Mouse (Mus musculus) WW6 (cell line): ENCODE measurements around the gene Ehmt2.
"Not testable (repeated sequence)": the region's sequence is repeated elsewhere in the genome, so short reads cannot be mapped to it uniquely, and the experiment has no call there.

Experiments used
- DNase-seq: peaks from one replicate; pipeline ENCODE4 v3.0.0-alpha.2; 2013; ENCODE audit warnings: low read depth, low spot score

Gene Ehmt2

DNA sequence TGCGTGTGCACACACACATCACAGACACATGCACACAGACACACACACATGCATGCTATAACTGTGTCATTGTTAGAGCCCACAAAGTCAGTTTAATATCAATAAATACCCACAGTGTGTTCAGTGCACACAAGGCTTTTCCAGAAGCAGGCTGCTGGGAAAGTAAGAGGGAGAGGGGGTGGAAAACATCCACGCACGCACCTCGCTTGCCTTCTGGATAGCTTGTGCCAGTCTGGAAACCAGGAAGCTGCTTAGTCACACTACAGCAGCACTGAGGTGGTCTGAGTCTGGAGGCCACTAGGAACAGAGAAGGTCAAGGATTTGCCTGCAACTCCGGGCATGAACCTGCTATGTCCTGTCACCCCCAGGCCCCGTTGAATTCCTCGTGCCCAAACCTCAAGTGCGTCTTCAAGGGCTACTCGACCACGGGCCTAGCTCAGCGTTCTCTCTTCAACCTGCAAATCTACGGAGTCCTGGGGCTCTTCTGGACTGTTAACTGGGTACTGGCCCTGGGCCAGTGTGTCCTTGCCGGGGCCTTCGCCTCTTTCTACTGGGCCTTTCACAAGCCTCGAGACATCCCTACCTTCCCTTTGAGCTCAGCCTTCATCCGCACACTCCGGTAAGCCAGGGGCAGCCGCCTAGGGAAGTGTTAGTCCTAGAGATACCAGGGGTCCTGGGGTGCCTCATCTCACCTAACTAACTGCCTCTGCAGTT lies 29.2 kb downstream of the Ehmt2 start:
- no peak for DNase-seq

DNA sequence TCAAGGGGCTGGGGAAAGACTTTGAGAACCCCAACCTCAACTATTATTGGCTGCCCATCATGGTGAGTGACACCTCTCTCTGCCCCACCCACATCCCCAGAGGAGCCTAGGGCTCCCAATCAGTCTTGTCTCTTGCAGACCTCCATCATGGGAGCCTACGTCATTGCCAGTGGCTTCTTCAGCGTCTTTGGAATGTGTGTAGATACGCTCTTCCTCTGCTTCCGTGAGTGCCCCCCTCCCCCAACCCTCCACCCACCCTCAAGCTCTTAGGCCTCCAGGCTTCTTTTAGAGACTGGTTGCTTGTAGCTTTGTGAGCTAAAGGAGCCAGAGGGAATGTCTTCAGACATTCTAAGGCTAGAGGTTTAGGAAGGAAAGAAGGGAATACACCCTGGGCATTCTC lies 30.6 kb downstream of the Ehmt2 start:
- no peak for DNase-seq

DNA sequence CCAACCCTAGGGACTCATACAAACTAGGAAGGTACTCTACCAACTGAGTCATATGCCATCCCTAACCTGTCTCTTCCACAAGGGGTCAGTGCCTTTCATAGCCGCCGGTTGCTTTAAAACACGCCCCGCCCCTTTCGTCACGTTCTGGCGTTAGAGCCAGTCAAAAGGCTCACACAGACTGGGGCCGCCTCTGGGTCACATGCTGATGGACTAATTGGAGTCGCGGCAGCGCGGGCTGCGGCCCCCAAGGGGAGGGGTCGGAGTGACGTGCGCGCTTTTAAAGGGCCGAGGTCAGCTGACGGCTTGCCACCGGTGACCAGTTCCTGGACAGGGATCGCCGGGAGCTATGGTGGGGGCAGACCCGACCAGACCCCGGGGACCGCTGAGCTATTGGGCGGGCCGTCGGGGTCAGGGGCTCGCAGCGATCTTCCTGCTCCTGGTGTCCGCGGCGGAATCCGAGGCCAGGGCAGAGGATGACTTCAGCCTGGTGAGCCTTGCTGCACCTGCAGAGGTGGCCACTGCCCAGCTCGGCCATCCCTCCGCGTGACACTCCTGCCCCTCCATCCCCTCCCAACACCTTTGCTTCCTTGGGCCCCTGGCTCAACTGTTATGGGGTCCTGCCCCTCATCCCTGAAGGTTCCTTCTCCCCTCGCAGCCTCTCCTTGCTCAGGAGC lies 32.9 kb downstream of the Ehmt2 start, which contains the start of gene Neu1:
Neu1 (plus strand) TSS at position 193 of the 674 bp plus-strand sequence.
- DNase-seq, result peak; percentile 92

DNA sequence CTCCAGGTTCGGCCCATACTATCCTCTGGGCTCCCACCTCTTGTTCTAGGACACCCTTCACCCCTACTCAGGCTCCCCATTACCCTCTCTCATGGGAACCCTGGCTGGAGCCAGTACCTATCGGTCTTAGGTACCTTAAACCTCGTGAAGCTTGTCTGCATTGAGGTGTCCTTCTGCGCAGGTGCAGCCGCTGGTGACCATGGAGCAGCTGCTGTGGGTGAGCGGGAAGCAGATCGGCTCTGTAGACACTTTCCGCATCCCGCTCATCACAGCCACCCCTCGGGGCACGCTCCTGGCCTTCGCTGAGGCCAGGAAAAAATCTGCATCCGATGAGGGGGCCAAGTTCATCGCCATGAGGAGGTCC lies 33.4 kb downstream of the Ehmt2 start:
- no peak for DNase-seq

DNA sequence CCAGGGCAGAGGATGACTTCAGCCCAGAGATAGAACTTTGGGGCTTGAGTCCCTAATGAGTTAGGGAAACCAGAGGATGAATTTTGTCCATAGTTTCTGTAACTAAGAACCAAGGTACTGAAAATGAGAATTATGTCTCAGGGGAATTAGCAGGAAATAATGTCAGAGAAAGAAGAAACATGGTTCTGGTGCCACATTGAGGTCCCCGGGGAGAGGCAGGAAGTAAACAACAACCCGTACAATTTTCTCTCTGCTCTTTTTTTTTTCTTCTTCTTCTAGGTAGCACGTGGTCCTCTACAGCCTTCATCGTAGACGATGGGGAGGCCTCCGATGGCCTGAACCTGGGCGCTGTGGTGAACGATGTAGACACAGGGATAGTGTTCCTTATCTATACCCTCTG lies 34.0 kb downstream of the Ehmt2 start:
- DNase-seq, result no peak

- DNase-seq, result no peak
Observed at GRCm38 (mm10) chr17:34934031-34934430, 35.8 kb downstream of the Ehmt2 start.

GRCm38 (mm10) chr17:34934830-34935229 lies 36.6 kb downstream of the Ehmt2 start:
- DNase-seq, result no peak

DNA sequence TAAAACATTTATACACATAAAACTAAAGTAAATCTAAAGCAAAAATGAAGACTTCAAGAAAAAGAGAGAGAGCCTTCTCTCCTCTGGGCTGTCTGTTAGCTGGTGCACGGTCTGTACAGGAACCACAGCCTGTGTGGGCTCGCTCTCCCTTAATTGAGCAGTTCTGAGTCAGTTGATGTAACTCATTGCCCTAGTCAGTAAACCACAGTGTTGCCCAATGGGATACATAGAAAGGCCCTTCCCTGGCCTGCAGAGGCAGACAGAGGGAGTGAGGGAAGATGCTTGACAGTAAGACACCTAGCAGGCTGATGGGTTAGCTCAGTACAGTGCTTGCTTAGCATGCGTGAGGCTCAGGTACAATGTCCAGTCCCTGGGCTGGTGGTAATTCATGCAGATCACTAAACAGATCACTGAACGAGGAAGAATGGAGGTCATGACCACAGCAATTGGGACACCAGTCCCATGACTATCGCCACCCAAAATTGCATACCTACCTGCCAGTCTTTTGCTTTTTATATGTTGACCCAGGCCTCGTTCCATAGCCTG lies 39.8 kb downstream of the Ehmt2 start:
- no peak for DNase-seq

- no peak for DNase-seq
Observed at GRCm38 (mm10) chr17:34941344-34942041, 43.2 kb downstream of the Ehmt2 start.

DNA sequence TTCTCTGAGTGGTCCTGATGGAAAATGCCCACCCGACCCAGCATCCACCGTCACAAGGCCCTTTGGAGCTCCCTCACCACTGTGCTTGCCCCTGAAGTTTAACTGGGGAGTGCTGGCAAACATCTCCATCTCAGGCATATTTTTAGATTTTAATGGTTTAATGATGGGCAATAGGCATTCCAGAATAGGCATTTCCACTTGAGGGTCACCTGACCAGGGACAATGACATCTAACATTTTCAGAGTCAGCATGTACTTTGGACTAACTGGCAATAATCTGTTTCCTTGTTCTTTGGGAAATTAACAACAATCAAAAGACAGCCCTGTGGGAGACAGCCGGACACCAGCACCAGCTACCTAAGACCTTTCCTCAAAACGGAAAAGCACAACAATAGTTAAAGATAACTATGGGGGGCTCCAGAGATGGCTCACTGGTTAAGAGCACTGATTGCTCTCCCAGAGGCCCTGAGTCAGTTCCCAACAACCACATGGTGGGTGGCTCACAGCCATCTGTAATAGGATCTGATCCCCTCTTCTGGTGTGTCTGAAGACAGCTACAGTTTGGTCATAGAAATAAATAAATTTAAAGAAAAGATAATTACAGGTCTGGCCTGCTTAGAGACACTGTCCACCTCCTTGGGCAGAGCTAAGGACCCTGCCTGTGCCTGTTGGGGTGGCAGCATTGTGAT lies 45.0 kb downstream of the Ehmt2 start:
- DNase-seq, result no peak

GRCm38 (mm10) chr17:34944362-34944761 lies 46.1 kb downstream of the Ehmt2 start:
- DNase-seq, result no peak

DNA sequence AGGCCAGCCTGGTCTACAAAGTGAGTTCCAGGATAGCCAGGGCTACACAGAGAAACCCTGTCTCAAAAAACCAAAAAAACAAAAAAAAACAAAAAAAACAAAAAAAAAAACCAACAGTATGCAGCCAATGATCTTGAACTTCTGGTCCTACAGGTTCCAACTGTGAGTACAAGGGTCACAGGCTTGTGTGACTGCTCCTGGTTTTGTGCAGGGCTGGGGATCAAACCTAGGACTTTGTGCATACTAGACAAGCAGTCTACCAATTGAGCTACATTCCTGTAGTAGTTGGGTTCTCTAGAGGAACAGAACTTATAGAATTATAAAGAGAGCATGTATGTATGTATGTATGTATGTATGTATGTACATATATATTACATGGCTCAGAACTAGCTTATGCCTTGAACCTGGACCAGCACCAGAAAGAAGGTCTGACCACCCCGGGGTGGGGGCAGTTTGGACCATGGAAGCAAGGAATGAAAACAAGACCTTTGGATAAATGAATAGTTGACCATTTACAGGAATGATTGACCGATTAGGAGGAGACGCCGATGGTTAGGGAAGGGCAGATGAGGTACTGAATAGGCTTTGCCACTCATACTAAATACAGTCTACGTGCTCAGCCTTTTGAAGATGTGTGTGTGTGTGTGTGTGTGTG lies 48.3 kb downstream of the Ehmt2 start:
- no peak for DNase-seq

- no peak for DNase-seq
Observed at GRCm38 (mm10) chr17:34947606-34948005, 49.3 kb downstream of the Ehmt2 start.

DNA sequence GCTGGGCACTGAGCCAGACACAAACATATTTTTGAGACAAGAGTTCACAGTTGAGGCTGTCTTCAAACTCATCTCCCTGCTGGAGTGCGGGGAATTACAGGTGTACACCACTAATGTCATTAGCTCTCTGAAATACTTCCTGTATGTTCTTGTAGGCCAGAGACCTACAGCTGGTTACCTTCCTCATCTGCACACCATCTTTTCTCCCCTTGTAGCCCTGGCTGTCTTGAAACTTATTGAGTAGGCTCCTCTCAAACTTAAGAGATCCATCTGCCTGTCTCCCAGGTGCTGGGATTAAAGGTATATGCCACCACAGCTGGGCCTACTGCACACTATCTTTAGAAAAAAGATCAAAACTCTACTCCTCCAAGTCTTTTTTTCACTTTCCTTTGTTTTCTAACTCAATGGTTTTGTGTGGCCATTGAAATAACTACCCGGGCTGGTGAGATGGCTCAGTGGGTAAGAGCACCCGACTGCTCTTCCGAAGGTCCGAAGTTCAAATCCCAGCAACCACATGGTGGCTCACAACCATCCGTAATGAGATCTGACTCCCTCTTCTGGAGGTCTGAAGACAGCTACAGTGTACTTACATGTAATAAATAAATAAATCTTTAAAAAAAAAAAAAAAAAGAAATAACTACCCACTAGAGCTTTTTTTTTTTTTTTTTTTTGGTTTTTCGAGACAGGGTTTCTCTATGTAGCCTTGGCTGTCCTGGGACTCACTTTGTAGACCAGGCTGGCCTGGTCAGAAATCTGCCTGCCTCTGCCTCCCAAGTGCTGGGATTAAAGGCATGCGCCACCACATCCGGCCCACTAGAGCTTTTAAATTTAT lies 50.7 kb downstream of the Ehmt2 start:
- DNase-seq, result not testable (repeated sequence)

- DNase-seq, result no peak
Observed at GRCm38 (mm10) chr17:34949553-34949969, 51.3 kb downstream of the Ehmt2 start.

DNA sequence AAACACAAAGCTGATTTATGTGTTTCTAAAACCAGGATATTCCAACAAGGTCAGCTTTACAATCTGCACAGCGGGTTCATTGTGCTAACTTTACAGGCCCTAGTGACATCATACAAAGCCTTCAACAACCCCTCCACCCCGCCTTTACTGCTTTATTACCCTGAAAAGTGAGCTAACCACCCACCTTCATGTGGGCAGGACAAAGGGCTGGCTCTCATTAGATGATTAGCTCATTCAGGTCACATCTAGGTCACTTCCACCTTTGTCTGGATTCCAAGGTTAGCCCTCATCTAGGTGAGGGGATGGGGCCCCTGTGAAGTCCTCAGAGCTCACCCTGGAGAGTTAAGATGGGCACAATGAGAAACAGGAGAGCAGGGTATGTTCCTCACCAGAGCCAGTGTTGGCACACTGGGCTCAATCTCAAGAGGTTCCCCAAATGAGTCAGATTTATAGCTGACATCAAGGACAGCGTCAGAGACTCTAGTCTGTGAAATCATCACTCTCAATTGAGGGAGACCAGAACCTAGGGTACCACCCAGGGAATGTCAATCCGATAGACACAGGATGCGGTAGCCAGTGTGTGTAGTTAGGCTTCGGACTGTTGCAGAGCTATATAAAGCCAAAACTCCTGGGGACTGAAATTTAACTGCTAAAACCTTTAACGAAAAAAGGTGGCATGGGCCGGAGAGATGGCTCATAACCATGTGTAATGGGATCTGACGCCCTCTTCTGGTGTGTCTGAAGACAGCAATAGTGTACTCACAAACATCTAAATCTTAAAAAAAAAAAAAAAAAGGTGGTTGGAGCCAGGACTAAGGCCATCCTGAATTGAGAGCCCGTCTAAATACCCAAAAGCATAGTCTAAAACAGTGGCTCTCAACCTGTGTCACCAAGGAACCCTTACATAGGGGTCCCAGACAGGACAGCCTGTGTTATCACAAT lies 52.5 kb downstream of the Ehmt2 start:
- DNase-seq, result no peak

DNA sequence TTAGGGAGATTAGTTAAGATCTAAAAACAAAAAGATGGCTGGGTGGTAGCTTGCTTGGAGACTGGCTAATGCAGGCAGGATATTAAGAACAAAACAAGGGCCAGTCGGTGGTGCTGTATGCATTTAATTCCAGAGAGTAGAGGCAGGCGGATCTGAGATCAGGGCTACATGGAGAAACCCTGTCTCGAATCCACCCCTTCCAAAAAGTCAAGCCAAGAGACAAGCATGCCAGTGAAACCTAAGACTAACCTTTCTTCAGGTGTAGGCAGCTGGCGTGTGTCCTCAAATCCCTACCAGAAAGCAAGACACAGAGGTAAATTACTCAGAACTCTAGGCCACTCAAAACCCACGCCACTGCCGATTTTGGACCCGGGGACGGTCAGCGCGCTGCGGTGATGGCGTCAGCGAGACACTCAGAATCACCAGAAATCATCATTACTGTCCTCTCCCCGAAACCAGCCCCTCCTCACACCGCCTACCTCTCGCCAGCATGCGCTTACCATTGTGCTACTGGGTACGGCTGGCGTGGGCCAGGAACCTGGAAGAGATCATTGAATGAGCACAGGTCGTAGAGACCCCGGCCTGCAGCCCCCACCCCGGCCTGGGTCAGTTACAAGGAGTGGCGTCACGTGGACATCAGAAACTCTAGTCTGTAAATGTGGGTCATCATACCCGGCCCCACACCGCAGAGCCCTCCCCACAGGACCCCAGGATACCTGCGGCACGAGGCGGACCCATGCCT lies 53.5 kb downstream of the Ehmt2 start:
- no peak for DNase-seq

DNA sequence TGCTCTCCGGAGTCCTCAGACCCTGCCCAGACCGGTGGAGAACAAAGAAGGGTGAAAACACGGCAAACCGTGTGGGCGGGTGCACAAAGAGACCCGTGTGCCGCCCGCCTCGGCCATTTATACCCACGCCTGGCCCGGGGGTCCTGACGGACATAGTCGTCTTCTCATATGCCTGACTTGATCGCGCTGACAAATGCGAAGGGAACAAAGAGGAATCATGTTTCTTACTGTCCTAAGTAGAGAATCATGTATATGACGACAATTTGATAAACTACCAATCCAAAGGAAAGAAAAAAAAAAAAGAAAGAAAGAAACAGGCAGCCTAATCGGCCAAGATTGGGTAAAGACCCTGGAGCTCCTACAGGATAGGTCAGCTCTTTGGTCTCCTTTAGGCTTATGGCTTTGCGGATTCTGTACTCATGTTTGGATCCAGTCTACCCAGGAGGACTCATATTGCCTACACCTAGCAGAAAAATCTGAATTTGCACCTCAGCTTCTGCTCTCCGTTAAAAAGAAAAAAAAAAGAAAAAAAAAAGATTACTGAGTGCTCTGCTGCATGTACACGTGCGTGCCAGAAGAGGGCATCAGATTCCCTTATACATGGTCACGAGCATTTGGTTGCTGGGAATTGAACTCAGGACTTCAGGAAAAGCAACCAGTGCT lies 54.2 kb downstream of the Ehmt2 start:
- DNase-seq, result no peak
